Mouse (Mus musculus) liver, embryonic 14.5 days (tissue): ENCODE results near the gene Pex26.

Source experiments
- CTCF ChIP-seq: IDR thresholded peaks from 2 replicates; pipeline ENCODE4 v1.5.1; 2016; ENCODE audit warnings: antibody characterized with exemption, low read depth, control low read depth
- EP300 ChIP-seq: IDR thresholded peaks from 2 replicates; pipeline ENCODE4 v1.6.1; 2016; ENCODE audit warnings: antibody characterized with exemption, low read depth

DNA sequence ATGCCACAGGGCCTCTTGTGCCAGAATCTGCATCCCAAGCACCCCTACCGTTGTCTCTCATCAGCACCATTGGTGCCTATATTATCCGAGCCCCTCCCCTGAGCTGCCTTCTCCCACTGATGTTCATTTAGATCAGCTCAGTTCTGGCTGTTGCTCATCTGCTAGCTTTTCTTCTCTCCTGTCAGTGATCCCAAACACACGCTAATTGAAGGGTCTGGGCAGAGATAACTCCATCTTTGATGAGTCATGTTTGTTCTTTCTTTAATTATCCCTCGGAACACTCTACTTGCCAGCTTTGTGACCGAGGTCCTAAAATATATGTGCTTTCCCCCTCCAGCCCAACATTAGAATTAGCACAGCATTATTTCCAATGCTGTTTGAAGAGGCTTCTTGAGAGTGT lies 31.9 kb downstream of the Pex26 start:
- TF ChIP-seq CTCF (no peak), EP300 (no peak)
